ENCODE assay signal across 8 mouse cellular contexts in genomic region chr4:135819826-135820526, GRCm38 (mm10). TPM values are rescaled to one million over a fixed set of nuclear protein-coding genes. Genes with fewer than 3 reads are reported as not detected.
DNase-seq lines count a peak whose midpoint lies in the region; ATAC-seq lines count a peak whose summit lies in the region.

No protein-coding gene starts in this region.

- no peak overlapping the region for H3K4me2 ChIP-seq in hindbrain, embryonic 16.5 days (ENCODE audit: low read length)
- no peak overlapping the region for H3K4me2 ChIP-seq in forebrain, embryonic 14.5 days (ENCODE audit: low read length)

- H3K36me3 ChIP-seq in hindbrain, embryonic 16.5 days (ENCODE audit: control insufficient read depth, insufficient read depth, low read length), result no peaks in the 10 kb centered on the region
- no peaks in the 10 kb centered on the region for H3K36me3 ChIP-seq in forebrain, embryonic 14.5 days (ENCODE audit: control insufficient read depth, insufficient read depth, low read length)

- H3K4me1 ChIP-seq in hindbrain, embryonic 16.5 days (ENCODE audit: control insufficient read depth, insufficient read depth, low read depth, low read length), result no peaks in the 10 kb centered on the region
- H3K4me1 ChIP-seq in forebrain, embryonic 14.5 days (ENCODE audit: control insufficient read depth, insufficient read depth, low read length), result no peaks in the 10 kb centered on the region

- no peak overlapping the region for H3K9ac ChIP-seq in hindbrain, embryonic 16.5 days (ENCODE audit: low read depth, low read length)
- no peak overlapping the region for H3K9ac ChIP-seq in forebrain, embryonic 14.5 days (ENCODE audit: low read length)

- H3K27me3 ChIP-seq in hindbrain, embryonic 16.5 days (replicated peaks; ENCODE audit: control insufficient read depth, insufficient read depth, low read length), result no peaks in the 10 kb centered on the region
- no peaks in the 10 kb centered on the region for H3K27me3 ChIP-seq in forebrain, embryonic 14.5 days (replicated peaks; ENCODE audit: control insufficient read depth, insufficient read depth, low read length)

- 0 out of 2 replicates have a peak, but pooled peaks have one; percentile 7 for ATAC-seq in neutrophil, adult 5-6 weeks (ENCODE audit: extremely low read depth, insufficient number of reproducible peaks, low FRiP score, poor library complexity, severe bottlenecking)
- ATAC-seq in hindbrain, embryonic 16.5 days, result no peak
- no peak for ATAC-seq in forebrain, embryonic 14.5 days

- WGBS in hindbrain, embryonic 16.5 days, result 75% methylated on average over 17 of the region's 17 CpGs
- 82% methylated on average over 17 of the region's 17 CpGs for WGBS in forebrain, embryonic 14.5 days

- no peaks in the 10 kb centered on the region for H3K9me3 ChIP-seq in hindbrain, embryonic 16.5 days (ENCODE audit: control insufficient read depth, low read length)
- H3K9me3 ChIP-seq in forebrain, embryonic 14.5 days (replicated peaks; ENCODE audit: control insufficient read depth, low read length), result no peaks in the 10 kb centered on the region

- no peak overlapping the region for H3K27ac ChIP-seq in hindbrain, embryonic 16.5 days (ENCODE audit: low read depth, low read length)
- no peak overlapping the region for H3K27ac ChIP-seq in forebrain, embryonic 14.5 days (ENCODE audit: low read depth, low read length)

- DNase-seq in MN1 (ENCODE audit: low spot score), result peak; percentile 35
- peak; percentile 87 for DNase-seq in adrenal gland, postnatal 14 days
- peak; percentile 43 to 50 for DNase-seq in heart, adult 9 months (ENCODE audit: low spot score in 2 of 2)
- DNase-seq in kidney, postnatal 36 days, result peak; percentile 83 to 89
- DNase-seq in forebrain, embryonic 14.5 days (ENCODE audit: low spot score), result no peak
- no peak for DNase-seq in frontal cortex, postnatal 36 days (ENCODE audit: low spot score in 2 of 2)

- no peak overlapping the region for H3K4me3 ChIP-seq in hindbrain, embryonic 16.5 days (ENCODE audit: low read length)
- H3K4me3 ChIP-seq in forebrain, embryonic 14.5 days (ENCODE audit: low read depth, low read length), result no peak overlapping the region

RNA-seq across cellular contexts. Expression of gene Srsf10, which starts 35.6 kb away (rescaled TPM):
- total RNA-seq in adrenal gland, postnatal 14 days (2021), result 119 and 125 TPM in 2 replicates
- total RNA-seq in neutrophil, adult 5-6 weeks (2017), result 306 and 325 TPM in 2 replicates
- polyA plus RNA-seq in hindbrain, embryonic 16.5 days (2015; fragmentation: Nextera tagmentation; extraction: Ambion mirVana), result 144 and 166 TPM in 2 replicates
- polyA plus RNA-seq in forebrain, embryonic 14.5 days (2014; fragmentation: Nextera tagmentation; extraction: Ambion mirVana), result 259 and 304 TPM in 2 replicates

RNA-seq across cellular contexts. Expression of gene Pnrc2, which starts 53.7 kb away (rescaled TPM):
- total RNA-seq in adrenal gland, postnatal 14 days (2021), result 110 and 149 TPM in 2 replicates
- total RNA-seq in neutrophil, adult 5-6 weeks (2017), result 315 and 327 TPM in 2 replicates
- 98.2 and 103 TPM in 2 replicates for polyA plus RNA-seq in hindbrain, embryonic 16.5 days (2015; fragmentation: Nextera tagmentation; extraction: Ambion mirVana)
- 162 and 165 TPM in 2 replicates for polyA plus RNA-seq in forebrain, embryonic 14.5 days (2014; fragmentation: Nextera tagmentation; extraction: Ambion mirVana)

Comparison
In these comparisons a context has a peak if more than half of its experiments do, and no peak if none do; other contexts are left out.
1. DNase-seq: peak in MN1 (single experiment), adrenal gland, postnatal 14 days (single experiment), heart, adult 9 months (2 of 2) and kidney, postnatal 36 days (2 of 2); none in forebrain, embryonic 14.5 days (single experiment) and frontal cortex, postnatal 36 days (0 of 2).